ENCODE assay signal across 8 mouse cellular contexts in genomic region chr1:20801682-20802390, GRCm38 (mm10). TPM values are rescaled to one million over a fixed set of nuclear protein-coding genes. Genes with fewer than 3 reads are reported as not detected.
DNase-seq lines count a peak whose midpoint lies in the region; ATAC-seq lines count a peak whose summit lies in the region.

No protein-coding gene starts in this region.

- no peaks in the 10 kb centered on the region for H3K27me3 ChIP-seq in heart, embryonic 10.5 days (ENCODE audit: insufficient read depth, poor library complexity, severe bottlenecking)

- H3K4me3 ChIP-seq in heart, embryonic 10.5 days = no peak overlapping the region

- no peak overlapping the region for H3K27ac ChIP-seq in heart, embryonic 10.5 days

- H3K36me3 ChIP-seq in heart, embryonic 10.5 days = peaks cover 81% of the 10 kb centered on the region

- WGBS in heart, embryonic 10.5 days = 85% methylated on average over 8 of the region's 8 CpGs

- peak; percentile 95 for ATAC-seq in frontal cortex, adult (ENCODE audit: low TSS enrichment)

- DNase-seq in heart, postnatal 4 days = peak; percentile 11
- DNase-seq in heart, embryonic 10.5 days (ENCODE audit: low spot score) = no peak
- DNase-seq in ZHBTc4 (ENCODE audit: low read depth, low spot score) = peak; percentile 63
- peak; percentile 42 to 77 for DNase-seq in layer of hippocampus, postnatal 14 days (ENCODE audit: low spot score in 2 of 2)
- peak; percentile 58 for DNase-seq in right cerebral cortex, adult 18-20 months
- DNase-seq in urinary bladder, postnatal 14 days (ENCODE audit: low spot score) = no peak
- no peak for DNase-seq in gastrocnemius, adult 18-20 months (ENCODE audit: low spot score)

- H3K4me1 ChIP-seq in heart, embryonic 10.5 days = no peaks in the 10 kb centered on the region

- H3K9me3 ChIP-seq in heart, embryonic 10.5 days = no peaks in the 10 kb centered on the region

RNA-seq across cellular contexts. Expression of gene Il17f, which starts 11.4 kb away (rescaled TPM):
- under 1 TPM in 1 of 2 experiments, not detected in 1; 0.47 TPM for total RNA-seq in heart, postnatal 4 days (2021)
- 0.16 TPM in 1 of 2 replicates, not detected in the other for polyA plus RNA-seq in heart, embryonic 10.5 days (2016; fragmentation: Nextera tagmentation; extraction: Ambion mirVana)
- total RNA-seq in layer of hippocampus, postnatal 14 days (2021) = under 1 TPM; 0.55 to 0.95 TPM
- total RNA-seq in gastrocnemius, adult 18-20 months (2021) = not detected

RNA-seq across cellular contexts. Expression of gene Mcm3, which starts 18.3 kb away (rescaled TPM):
- total RNA-seq in heart, postnatal 4 days (2021) = 10 to 100 TPM; 63.0 to 63.7 TPM
- polyA plus RNA-seq in heart, embryonic 10.5 days (2016; fragmentation: Nextera tagmentation; extraction: Ambion mirVana) = 168 and 195 TPM in 2 replicates
- total RNA-seq in layer of hippocampus, postnatal 14 days (2021) = 1 to 10 TPM; 5.0 to 6.2 TPM
- total RNA-seq in gastrocnemius, adult 18-20 months (2021) = 1 to 10 TPM; 2.6 to 2.7 TPM

Comparison
In these comparisons a context has a peak if more than half of its experiments do, and no peak if none do; other contexts are left out.
1. DNase-seq: peak in heart, postnatal 4 days (single experiment), ZHBTc4 (single experiment), layer of hippocampus, postnatal 14 days (2 of 2) and right cerebral cortex, adult 18-20 months (single experiment); none in heart, embryonic 10.5 days (single experiment), urinary bladder, postnatal 14 days (single experiment) and gastrocnemius, adult 18-20 months (single experiment).
2. RNA of gene Mcm3, which starts 18.3 kb away (total RNA-seq): 63.0 to 63.7 TPM in heart, postnatal 4 days; 5.0 to 6.2 TPM in layer of hippocampus, postnatal 14 days and 2.6 to 2.7 TPM in gastrocnemius, adult 18-20 months; every median in the first group is over 4 times any median in the second.